Mouse (Mus musculus) hindbrain, embryonic 16.5 days (tissue): ENCODE results near the gene Uspl1. TPM values are rescaled to one million over a fixed set of nuclear protein-coding genes. Genes with fewer than 3 reads are reported as not detected.

Experiments used
- ATAC-seq: fragments of 200-750 bp; cut with Nextera tagmentation; 2 replicates; pipeline ENCODE4 v1.8.0; 2017; ENCODE audit warnings: moderate TSS enrichment, moderate library complexity
- H3K27ac ChIP-seq: fragments of 300-500 bp; sonication (generic); 2 replicates; pipeline ENCODE4 v1.5.1; 2014; ENCODE audit warnings: low read depth, mild to moderate bottlenecking, control low read depth, low read length, moderate library complexity
- H3K27me3 ChIP-seq: fragments of 300-500 bp; sonication (generic); replicated peaks from 2 replicates; pipeline ENCODE4 v1.6.1; 2014; ENCODE audit warnings: low read length; ENCODE audit not compliant: control insufficient read depth, insufficient read depth
- H3K36me3 ChIP-seq: fragments of 300-500 bp; sonication (generic); 2 replicates; pipeline ENCODE4 v1.6.1; 2014; ENCODE audit warnings: mild to moderate bottlenecking, low read length, moderate library complexity, mixed read lengths; ENCODE audit not compliant: control insufficient read depth, insufficient read depth
- H3K4me1 ChIP-seq: fragments of 300-500 bp; sonication (generic); 2 replicates; pipeline ENCODE4 v1.6.1; 2014; ENCODE audit warnings: low read depth, low read length; ENCODE audit not compliant: control insufficient read depth, insufficient read depth
- H3K4me2 ChIP-seq: fragments of 300-500 bp; sonication (generic); 2 replicates; pipeline ENCODE4 v1.6.1; 2014; ENCODE audit warnings: mild to moderate bottlenecking, low read length, control low read depth, moderate library complexity
- H3K4me3 ChIP-seq: fragments of 300-500 bp; sonication (generic); 2 replicates; pipeline ENCODE4 v1.5.1; 2014; ENCODE audit warnings: mild to moderate bottlenecking, low read length, control low read depth, moderate library complexity
- H3K9ac ChIP-seq: fragments of 300-500 bp; sonication (generic); 2 replicates; pipeline ENCODE4 v1.6.1; 2014; ENCODE audit warnings: low read depth, mild to moderate bottlenecking, control low read depth, low read length, moderate library complexity
- H3K9me3 ChIP-seq: fragments of 300-500 bp; sonication (generic); 2 replicates; pipeline ENCODE4 v1.6.1; 2014; ENCODE audit warnings: mild to moderate bottlenecking, low read length, moderate library complexity; ENCODE audit not compliant: control insufficient read depth
- WGBS: fragments of 180-500 bp; shearing (Covaris S2); extraction: QIAGEN DNeasy Blood & Tissue Kit; methylation state at CpG from one replicate; pipeline ENCODE4 v1.1.7; 2014; 5-methylcytosine and 5-hydroxymethylcytosine counted together
- polyA plus RNA-seq: library from polyadenylated mRNA; unstranded; fragments of >200 nt; fragmentation: Nextera tagmentation; extraction: Ambion mirVana; gene quantifications from 2 replicates; pipeline ENCODE4 v1.2.1, GENCODE M21; 2015

Uspl1 gene
- polyA plus RNA-seq, 1 experiment from 2014 or later = 48.4 TPM

DNA sequence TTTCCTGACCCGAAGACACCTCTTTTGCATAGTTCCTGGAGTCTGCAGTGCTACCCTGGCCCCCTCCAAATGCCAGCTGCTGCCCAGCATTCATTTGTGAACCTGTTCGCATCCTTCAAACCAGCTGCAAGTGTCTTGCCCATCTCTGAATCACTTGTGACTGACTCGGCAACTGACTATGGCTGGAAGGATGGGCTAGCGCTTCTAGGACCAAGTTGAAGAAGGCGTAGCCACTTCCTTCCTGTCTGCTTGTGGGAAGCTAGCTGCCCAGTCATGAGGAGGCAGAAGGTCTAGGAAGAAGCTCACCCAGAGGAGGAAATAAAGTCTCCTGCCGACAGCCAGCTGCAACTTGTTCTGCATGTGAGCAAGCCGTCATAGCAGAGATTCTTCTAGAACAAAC lies 50.9 kb downstream of the Uspl1 start:
- no peak for ATAC-seq
- no peak overlapping the region for H3K27ac ChIP-seq
- H3K4me1 ChIP-seq = no peaks in the 10 kb centered on the region
- H3K4me3 ChIP-seq = no peak overlapping the region
- H3K36me3 ChIP-seq = no peaks in the 10 kb centered on the region
- no peak overlapping the region for H3K4me2 ChIP-seq
- H3K9me3 ChIP-seq = no peaks in the 10 kb centered on the region
- H3K9ac ChIP-seq = no peak overlapping the region
- H3K27me3 ChIP-seq = no peaks in the 10 kb centered on the region
- 90% methylated on average over 7 of the region's 7 CpGs for whole genome bisulfite sequencing

DNA sequence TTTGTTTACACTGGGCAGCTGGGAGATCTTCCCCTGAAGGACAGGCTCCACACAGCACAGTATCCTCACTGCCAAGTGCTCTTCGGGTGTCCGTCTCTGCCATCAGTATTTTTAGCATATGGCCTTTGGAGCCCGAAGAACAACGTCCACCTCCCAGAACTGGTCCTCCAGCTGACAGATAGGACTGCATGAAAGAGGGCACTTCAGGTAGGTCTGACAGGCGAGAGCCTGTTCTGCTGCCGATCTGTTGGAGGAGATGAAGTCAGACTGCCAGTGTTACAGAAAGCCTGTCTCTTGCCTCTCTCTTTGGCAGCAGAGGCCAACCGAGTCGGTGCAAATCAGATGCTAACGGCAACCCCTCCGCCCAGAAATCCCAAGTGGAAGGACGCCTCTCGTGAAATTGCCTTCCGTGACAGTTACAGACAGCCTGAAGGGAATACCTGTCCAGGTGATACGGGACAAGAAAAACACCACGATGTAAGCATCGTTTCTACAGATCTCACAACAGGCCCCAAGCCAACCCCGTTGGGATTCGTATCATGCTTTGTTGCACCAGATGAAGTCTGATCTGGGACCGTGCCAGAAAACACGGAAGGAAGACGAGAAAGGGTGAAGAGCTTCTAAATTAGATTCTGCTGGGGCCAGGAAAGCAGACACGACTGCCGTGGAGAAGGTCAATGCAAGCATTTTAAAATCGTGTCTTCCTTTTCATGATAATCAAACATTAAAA lies 53.2 kb downstream of the Uspl1 start:
- 72% methylated on average over 24 of the region's 24 CpGs for WGBS
- Histone ChIP-seq H3K36me3 (no peaks in the 10 kb centered on the region), H3K27ac (no peak overlapping the region), H3K4me3 (no peak overlapping the region), H3K4me2 (no peak overlapping the region), H3K4me1 (no peaks in the 10 kb centered on the region), H3K9ac (no peak overlapping the region), H3K27me3 (no peaks in the 10 kb centered on the region), H3K9me3 (no peaks in the 10 kb centered on the region)
- ATAC-seq = no peak

DNA sequence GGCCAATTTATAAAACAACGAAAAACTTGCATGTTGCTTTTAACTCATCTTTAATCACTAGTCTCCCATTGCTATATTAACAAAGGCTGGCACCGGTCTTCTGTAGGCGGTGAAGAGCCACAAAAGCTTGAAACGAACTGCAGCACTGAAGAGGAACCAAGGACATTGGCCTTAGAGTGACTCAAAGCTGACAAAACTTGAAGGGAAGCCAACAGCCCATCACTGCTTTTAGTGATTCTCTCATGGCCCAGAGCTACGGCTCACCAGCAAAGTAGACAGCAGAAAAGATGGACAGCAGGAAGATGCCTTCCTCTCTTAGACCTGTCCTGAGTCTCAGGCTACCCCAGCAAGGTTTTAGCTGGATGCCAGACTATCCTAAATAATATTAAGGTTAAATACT lies 58.3 kb downstream of the Uspl1 start:
- Histone ChIP-seq H3K27ac (no peak overlapping the region), H3K4me1 (peaks cover 4% of the 10 kb centered on the region), H3K36me3 (no peaks in the 10 kb centered on the region), H3K4me2 (no peak overlapping the region), H3K9ac (no peak overlapping the region), H3K27me3 (no peaks in the 10 kb centered on the region), H3K9me3 (no peaks in the 10 kb centered on the region), H3K4me3 (no peak overlapping the region)
- no peak for ATAC-seq
- 89% methylated on average over 5 of the region's 5 CpGs for WGBS

GRCm38 (mm10) chr5:149243053-149243452 lies 58.9 kb downstream of the Uspl1 start:
- no peak for ATAC-seq

GRCm38 (mm10) chr5:149245391-149245964 lies 61.3 kb downstream of the Uspl1 start:
- WGBS = 59% methylated on average over 9 of the region's 9 CpGs
- no peak for ATAC-seq
- H3K36me3 ChIP-seq = no peaks in the 10 kb centered on the region
- no peak overlapping the region for H3K4me3 ChIP-seq
- H3K27ac ChIP-seq = no peak overlapping the region
- peaks cover 4% of the 10 kb centered on the region for H3K4me1 ChIP-seq
- H3K9ac ChIP-seq = no peak overlapping the region
- no peaks in the 10 kb centered on the region for H3K9me3 ChIP-seq
- no peaks in the 10 kb centered on the region for H3K27me3 ChIP-seq
- H3K4me2 ChIP-seq = peak overlapping the region; percentile 45

More at GRCm38 (mm10) chr5:149243053-149243452, 58.9 kb downstream of the Uspl1 start:
- H3K9ac ChIP-seq = no peak overlapping the region
- H3K36me3 ChIP-seq = no peaks in the 10 kb centered on the region
- H3K9me3 ChIP-seq = no peaks in the 10 kb centered on the region
- 35% methylated on average over 5 of the region's 5 CpGs for WGBS
- no peak overlapping the region for H3K4me2 ChIP-seq
- H3K27me3 ChIP-seq = no peaks in the 10 kb centered on the region
- H3K27ac ChIP-seq = no peak overlapping the region
- no peak overlapping the region for H3K4me3 ChIP-seq
- H3K4me1 ChIP-seq = peaks cover 4% of the 10 kb centered on the region

- peak overlapping the region; percentile 45 for H3K4me2 ChIP-seq
- no peaks in the 10 kb centered on the region for H3K27me3 ChIP-seq
- H3K36me3 ChIP-seq = no peaks in the 10 kb centered on the region
- H3K9ac ChIP-seq = peak overlapping the region; percentile 35; the same call in 1 of the 2 replicates
- peaks cover 4% of the 10 kb centered on the region for H3K4me1 ChIP-seq
- 14% methylated on average over 14 of the region's 16 CpGs for WGBS
- no peak overlapping the region; the same call in 1 of the 2 replicates for H3K4me3 ChIP-seq
- no peak overlapping the region for H3K27ac ChIP-seq
- no peaks in the 10 kb centered on the region for H3K9me3 ChIP-seq
- ATAC-seq = peak; percentile 67
Measured at GRCm38 (mm10) chr5:149245965-149246470, 61.9 kb downstream of the Uspl1 start.

- Histone ChIP-seq H3K4me1 (peaks cover 4% of the 10 kb centered on the region), H3K27me3 (no peaks in the 10 kb centered on the region), H3K27ac (no peak overlapping the region), H3K9me3 (no peaks in the 10 kb centered on the region), H3K4me2 (peak overlapping the region; percentile 16), H3K36me3 (no peaks in the 10 kb centered on the region), H3K9ac (no peak overlapping the region), H3K4me3 (no peak overlapping the region)
- no peak for ATAC-seq
- WGBS = 41% methylated on average over 17 of the region's 20 CpGs
Measured at GRCm38 (mm10) chr5:149247047-149247904, 63.1 kb downstream of the Uspl1 start.

DNA sequence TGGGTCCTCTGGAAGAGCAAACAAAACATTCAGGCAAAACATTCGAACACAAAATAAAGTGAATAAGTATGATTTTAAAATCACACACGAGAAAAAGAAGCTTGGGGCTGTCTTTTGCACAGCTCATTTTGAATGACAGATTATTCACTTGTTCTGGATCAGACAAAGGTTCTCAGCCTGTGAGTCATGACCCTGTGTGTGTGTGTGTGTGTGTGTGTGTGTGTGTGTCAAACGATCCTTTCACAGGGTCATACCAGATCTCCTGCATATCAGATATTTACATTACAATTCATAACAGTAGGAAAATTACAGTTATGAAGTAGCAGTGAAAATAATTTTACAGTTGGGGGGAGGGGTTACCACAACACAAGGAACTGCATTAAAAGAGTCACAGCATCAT lies 68.2 kb downstream of the Uspl1 start:
- no peak for ATAC-seq
- no peaks in the 10 kb centered on the region for H3K9me3 ChIP-seq
- H3K27ac ChIP-seq = no peak overlapping the region
- WGBS = 75% methylated on average over 3 of the region's 3 CpGs
- H3K27me3 ChIP-seq = no peaks in the 10 kb centered on the region
- H3K9ac ChIP-seq = no peak overlapping the region
- H3K36me3 ChIP-seq = no peaks in the 10 kb centered on the region
- H3K4me3 ChIP-seq = no peak overlapping the region
- no peak overlapping the region for H3K4me2 ChIP-seq
- no peaks in the 10 kb centered on the region for H3K4me1 ChIP-seq

- H3K4me1 ChIP-seq = peaks cover 6% of the 10 kb centered on the region
- no peak overlapping the region for H3K9ac ChIP-seq
- H3K27ac ChIP-seq = no peak overlapping the region
- no peaks in the 10 kb centered on the region for H3K27me3 ChIP-seq
- 66% methylated on average over 2 of the region's 2 CpGs for WGBS
- H3K9me3 ChIP-seq = no peaks in the 10 kb centered on the region
- ATAC-seq = no peak
- H3K36me3 ChIP-seq = no peaks in the 10 kb centered on the region
- no peak overlapping the region for H3K4me2 ChIP-seq
- no peak overlapping the region for H3K4me3 ChIP-seq
Measured at GRCm38 (mm10) chr5:149253491-149253890, 69.3 kb downstream of the Uspl1 start.
